Mouse (Mus musculus) thymus, postnatal 14 days (tissue): Measurements from ENCODE around the gene Cbx4.

Source experiments
- DNase-seq: peaks from one replicate; pipeline ENCODE4 v3.0.0; 2021

Cbx4 gene

DNA sequence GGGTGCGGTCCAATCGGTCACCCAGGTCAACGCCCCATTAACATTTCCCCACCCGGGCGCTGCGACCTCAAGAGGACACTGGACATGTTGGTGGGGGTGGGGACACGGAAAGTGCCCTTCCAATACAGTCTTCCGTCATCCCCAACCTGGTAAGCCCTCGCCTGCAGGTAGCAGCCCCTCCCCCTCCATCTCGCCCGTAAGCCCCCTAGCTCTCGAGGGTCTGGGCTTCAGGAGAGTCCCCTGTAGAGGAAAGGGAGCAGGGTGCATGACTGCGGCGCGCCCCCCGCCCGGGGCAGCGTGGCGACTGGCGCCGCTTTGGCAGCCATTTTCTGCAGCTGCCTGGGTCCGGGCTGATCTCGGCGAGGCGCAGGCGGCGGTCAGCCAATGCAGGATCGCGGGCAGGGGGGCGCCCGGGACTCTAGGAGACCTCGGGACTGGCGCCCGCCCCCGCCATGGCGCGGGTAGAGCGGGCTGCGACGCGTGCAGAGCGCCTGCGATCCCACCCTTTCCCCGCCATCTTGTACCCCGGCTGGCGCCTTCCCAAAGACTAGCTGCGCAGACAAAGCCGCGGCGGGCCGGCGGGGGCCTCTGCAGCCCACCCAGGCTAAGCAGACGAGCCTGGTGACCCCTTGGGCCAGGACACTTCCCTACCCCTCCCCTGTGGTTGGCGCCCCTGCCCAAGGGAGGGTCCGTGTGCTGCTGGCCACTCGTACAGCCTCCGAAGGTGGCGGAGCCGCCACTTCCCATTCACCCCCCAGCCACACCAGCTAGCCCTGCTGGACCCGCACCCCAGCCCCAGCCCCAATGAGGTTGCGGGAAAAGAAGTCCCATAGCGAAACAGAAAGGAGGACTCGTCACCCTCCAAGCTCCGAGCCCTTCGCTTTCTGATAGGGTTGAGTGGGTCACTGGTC is 29.5 kb downstream of the Cbx4 start:
- DNase-seq: peak; percentile 52

DNA sequence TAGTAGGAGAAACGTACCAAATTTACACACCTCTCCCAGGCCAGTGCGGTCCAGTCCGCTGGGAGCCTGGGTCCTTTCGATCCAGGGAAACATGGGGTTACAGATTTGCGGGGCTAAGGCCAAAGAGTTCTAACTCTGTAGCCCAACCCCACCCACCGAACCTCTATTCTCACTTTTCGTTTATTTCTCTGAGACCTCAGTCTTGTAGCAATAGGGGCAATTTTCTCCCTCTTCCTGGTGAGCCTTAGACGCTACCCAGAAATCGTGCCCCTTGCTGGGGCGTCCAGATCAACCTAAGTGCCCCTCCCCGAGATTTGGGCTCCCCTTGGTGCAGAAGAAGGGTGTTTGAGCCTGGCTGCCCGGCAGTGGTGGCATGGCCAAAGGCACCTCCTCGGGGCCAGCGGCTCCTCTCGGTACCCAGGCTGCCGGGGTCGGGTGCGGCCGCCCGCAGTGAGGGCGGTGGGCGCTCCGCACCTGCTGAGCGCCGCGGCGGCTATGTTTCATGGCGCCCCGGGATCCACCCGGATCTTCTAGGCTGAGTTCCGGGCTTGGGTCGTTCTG is 30.4 kb downstream of the Cbx4 start:
- peak; percentile 44 for DNase-seq

DNA sequence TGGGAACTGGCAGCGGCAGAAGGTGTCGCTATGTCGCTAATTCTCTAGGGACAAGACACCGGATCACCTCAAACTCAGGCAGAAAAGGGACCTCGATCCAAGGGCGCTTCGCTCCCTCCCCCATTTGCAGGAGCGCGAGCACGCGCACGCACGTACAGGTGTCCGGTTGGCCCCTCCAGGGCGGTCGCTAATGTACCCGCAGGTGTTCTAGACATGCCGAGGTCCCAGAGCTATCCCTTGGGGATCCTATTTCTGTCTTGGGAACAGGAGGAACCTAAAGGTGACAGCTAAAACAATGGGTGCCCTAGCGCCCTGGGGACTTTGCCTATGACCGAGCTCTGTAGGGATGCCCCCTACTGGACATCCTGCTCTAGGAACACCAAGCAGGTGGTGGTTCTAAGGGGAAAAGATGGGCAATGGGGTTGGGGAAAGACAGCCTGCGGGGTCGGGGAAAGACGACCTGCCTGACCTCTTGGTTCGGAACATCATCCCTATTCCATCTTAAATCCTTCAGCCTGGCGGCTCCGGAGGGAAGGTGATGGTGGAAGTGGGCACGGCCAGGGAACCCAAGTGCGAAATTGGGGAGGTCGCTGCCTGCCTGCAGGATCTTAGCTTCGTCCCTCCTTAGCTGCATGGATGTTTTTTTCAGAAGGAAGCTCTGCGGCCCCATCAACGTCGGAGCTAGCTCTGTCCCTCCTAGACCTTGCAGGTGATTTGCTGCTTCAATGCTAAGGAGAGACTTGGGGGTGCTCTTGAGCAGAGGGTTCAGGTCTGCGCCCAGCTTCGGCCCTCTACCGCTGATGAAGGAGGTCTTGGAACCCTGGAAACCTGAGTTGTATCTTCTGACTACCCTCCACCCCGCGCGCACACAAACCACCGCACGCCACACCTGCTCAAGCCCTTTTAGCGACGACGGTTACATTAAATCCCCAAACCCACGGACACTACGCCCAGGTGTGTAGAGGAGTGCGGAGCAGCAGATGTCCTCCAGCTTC is 31.4 kb downstream of the Cbx4 start:
- DNase-seq: peak; percentile 68

DNA sequence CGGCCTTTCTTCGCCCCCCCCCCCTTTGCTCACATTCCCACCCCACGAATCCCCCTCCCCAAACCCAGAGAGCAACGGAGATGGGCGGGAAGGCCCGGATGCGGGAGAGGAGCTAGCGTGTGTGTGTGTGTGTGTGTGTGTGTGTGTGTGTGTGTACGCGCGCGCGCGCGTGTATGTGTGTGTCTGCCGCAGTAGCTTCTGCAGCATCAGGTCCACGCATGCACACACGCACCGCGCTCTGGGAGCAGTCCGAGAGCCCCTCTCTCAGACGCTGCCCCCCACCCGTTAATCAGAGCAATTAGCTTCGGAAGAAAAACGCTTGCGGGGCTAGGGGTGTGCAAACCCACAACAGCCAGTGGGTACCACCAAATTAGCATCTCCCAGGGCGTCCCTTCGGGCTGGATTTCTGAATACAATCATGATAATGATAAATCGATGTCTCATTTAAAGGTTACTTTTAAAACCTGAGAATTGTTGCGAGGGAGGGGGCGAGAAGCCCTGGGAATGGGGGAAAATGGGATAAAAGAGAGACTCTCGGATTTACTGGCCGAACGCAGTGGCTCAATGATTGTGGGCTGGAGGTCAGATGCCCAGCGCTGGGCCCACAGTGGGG is 32.2 kb downstream of the Cbx4 start:
- DNase-seq: peak; percentile 46

DNA sequence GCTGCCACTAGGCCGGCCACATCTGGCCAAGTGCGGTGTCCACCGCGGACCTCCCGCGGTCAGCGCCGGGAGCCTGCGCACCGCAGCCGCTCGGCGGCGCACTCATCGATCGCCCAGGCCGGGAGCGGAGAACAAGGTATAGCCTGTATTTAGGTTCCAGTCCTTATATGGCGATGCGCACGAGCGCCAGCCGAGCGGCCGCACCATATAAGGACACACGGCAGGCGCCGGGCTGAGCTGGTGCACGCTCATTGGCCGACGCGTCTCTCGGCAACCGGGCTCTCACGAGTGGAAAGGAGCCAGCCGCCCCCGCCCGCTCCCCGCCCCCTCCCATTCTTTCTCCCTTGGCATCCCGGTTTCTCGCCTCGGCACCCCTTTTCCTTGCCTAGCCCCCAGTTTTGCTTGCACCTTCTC is 32.8 kb downstream of the Cbx4 start:
- DNase-seq: peak; percentile 90

DNA sequence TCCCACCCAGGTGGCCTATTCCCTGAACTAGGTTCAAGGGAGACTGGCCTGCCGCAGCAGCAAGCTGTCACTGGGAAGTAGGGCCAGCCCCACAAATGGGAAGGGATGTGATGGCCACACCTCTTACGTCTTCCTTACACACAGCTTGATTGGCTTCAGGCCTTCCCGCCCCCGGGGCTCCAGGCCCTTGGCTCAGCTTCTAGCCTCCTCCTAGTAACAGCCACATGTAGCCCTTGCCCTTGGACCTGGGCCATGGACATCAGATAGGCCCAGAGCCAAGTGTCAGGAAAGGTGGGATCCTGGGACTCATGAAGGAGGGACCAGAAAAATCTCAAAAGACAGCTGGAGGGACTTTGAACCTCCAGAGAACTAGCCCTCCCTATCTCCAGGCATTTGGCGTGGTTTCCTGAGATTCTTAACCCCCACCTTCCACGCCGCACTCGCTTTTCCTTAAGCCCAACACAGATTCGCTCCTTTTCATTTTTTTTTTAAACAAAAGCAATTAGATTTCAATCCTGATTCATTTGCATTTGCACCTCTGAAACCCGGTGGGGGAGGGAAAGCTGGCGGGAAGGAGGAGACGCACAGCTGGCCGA is 33.3 kb downstream of the Cbx4 start:
- DNase-seq: peak; percentile 40

DNA sequence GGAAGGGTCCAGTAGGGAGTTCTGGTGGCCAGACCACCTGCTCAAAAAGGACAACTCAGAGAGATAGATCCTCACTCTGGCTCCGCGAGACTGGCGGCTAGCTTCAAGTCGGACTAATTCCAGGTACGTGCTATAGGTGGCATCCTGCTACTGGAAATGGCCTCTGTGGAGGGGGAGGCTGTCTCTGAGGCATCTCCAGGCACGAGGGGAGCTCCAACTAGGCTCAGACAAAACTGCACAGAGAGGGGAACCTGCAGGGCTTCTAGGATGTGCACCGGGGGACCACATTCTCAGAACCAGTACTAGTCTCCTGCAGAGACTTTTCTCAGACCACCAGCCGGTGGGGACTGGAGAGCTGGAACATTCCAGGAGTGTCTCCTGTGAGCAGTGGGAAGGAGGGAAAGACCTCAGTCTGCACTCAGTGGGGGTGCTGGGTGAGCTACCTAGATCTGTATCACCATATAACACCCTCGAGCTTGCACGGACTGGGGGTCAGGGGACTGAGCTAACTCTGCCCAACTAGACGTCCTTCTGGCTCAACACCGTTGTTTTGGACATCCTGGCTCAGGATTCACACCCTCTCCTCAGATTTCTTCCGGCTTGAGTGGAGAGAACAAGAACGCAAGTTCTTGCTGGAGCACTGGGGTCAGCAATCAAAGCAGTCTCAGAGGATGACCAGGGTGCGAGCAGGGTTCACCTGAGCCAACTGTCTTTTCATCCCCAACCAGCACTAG is 33.9 kb downstream of the Cbx4 start:
- DNase-seq: peak; percentile 74

DNA sequence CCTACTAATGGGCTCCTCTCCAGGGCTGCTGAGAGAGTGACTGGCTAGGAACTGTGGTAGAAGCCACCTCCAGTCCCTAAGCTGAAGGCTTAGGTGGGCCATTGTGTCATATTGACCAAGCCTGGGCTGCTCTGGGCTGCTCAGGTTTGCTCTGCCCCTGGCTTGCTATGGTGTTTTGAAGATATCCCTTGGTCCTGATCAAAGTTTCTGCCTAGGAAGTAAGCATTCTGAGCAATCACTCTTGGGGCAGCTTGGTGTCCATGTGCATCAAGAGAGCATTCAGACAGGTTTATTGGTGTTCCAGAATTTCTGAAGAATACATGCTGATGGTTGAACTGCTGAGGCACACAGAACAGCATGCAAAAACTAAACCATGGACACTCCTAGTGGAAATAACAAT is 34.6 kb downstream of the Cbx4 start:
- no peak for DNase-seq

DNA sequence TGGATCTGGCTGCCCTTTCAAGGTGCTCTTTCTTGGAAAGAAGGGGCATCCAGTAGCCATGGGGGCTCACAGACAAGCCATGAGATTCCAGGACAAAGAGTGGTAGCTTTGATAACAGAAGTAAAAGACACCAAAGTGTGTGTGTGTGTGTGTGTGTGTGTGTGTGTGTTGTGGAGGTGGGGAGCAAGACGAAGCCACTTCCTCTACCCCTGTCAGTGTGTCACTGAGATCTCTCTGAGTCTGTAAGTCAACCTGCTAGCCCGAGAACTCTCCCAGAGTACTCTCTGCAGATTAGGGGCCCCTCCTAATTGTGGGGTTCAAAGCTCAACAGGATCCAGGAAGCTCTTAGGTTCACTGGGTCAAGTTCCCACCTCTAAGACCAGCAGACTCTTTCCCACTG is 35.7 kb downstream of the Cbx4 start:
- DNase-seq: no peak

DNA sequence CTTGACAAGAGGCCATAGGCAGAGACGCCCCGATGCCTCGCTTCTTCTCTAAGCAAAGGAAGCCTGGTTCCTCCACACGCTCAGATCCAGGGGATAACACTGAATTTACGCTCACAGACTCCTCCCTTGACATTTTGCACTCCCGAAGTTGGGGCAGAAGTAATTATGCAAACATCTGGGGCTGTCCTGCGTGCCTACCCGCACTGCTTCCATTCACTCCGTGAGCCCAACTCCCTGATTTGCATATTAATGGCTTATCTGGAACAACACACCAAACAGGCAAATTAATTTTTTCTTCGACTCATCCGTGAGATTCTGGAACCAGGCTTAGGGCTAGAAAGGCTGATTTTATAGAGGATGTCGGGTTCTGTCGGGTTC is 37.9 kb downstream of the Cbx4 start:
- DNase-seq: no peak

DNA sequence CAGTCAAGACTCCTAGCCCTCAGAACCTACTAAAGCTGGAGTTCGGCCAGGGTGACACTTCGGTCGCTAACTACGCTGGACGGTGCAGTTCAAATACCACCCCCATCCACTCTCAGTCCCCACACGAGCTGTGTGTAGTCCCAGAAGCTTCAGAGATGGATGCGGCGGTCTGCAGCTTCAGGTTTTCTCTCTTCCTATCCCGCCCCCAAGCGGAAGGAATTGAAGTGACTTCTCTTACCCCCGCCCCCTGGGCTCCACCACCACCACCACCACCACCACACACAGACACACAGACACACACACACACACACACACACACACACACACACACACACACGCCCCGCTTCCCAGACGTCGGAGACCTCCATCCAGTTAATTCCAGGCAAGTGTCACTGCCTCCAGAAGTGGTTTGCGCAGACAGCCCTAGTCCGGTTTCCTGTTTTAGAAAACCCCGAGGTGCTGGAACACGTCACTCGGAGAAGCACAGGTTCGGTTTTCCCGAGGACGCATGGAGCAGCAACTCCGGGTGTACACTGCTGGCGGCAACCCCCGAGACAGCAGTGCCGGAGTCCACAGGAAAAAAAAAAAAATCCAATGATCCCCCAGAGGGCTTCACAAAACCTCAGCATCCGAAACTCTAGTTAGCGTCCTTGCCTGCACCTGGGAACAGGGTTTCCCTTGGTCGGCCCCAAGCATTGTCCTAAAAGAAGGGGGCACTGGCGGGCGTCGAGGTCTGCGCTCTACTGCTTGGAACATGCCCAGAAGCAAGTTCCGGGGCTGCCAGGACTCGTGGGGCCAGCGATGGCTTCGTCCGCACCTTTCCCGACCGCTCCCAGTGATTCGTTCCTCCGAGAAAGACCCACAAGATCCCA is 38.5 kb downstream of the Cbx4 start:
- DNase-seq: peak; percentile 60

DNA sequence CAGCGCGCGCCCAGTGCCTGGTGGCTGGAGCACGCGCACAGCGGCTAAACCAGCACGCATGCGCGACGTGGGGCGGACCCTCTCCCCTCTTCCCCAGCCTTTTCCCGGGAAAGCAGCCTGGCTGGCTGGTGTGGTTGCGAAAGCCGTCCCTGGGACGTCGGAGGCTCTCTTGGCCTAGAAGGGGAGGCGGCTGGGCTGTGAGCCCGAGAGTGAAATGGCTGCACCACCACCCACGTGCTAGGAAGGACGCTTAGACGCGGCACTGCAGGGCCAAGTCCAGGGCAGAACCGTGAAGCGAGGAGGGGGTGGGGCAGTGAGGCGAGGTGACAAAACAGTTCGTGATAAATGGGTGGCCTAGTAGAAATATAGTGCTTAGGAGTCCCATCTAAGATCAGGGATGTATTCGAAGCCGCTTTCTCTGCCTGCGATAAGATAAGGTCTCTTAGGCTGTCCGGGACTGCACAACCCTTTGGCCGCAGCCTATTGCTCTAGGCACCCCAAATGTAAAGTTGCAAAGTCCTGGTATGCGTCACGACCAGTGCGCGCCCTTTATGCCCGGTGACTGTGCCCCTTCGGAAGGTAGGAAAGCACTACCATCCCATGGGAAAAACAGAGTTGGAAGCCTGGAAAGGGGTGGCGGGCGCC is 39.3 kb downstream of the Cbx4 start:
- DNase-seq: no peak

DNA sequence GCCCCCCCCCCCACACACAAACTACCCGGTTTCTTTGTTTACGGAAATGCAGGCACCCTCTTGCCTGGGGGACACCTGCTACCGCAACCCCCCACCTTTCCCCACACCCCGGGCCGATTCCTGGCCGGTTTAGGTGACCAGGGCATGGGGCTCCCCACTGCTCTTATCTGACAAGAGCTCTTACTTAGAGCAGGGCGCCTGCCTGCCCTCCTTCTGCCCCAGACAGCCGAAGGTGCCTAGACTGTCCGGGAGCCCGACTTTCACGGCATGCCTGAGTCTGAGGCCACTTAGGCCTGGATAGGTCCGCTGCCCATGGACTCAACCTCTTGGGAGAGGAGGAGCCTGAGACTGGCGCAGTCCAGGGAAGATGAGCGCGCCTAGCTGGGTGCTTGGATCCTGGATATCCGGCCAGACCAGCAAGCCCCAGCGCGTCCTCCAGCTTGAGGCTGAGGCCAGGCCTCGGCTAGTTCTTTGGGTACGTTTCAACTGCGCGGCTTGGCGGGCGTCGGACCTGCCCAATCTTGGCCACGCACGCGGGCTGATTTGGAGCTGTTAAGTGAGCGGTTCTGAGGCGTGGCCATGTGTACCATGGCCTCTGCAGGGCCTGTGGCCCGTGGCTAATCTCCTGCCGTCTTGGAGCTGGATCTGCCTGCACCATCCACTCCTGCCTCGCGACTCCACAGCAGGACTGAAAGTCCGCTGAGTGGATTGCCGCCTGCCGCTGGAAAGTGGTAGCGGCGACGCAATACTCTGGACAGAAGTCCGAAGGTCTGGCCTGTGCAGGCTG is 41.3 kb downstream of the Cbx4 start:
- DNase-seq: no peak

DNA sequence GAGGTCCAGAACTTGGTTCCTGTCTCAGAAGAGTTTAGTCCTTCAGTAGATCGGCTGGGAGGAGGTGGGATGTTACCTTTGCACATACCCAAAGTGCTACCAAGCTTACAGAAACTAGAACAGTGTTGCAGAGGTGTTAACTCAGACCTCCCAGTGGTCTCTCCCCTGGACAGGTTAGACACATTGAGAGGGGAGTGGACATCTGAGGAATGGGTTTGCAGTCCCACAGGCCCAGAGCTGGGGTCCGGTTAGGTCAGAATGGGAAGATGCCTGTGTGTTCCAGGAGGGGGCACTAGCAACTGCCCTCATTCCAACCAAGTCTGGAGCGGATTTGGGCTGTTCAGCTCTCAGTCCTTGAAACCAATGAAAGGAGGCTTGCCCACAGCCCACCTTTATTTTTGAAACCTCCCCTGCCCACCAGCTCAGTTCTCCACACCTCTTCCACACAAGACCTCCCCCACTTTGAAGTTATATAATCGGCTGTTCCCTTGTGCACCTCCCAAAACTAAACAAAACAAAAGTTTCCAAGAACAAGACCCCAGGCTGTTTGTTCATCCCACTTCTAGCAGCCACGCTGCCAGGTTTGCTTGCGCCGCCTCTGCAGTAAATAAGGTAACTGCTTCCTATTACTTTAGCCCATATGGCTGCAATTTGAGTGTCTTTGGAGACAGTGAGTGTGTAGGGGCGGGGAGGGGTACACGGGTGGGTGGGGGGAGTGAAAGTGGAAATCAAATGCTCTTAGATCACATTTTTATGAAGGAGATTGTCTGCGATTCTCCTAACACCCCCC is 42.1 kb downstream of the Cbx4 start:
- DNase-seq: peak; percentile 30

DNA sequence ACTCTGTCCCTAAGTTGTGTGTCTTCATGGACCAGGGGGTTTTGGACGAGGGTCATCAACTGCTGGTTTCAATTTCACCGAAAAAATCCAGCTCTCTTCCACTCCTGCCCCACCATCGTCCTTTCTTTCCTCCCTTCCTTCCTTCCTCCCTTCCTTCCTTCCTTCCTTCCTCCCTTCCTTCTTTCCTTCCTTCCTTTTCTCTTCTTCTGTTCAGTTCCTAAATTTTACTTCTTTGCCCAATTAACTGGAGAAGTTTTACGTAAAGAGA is 42.8 kb downstream of the Cbx4 start:
- DNase-seq: no peak

DNA sequence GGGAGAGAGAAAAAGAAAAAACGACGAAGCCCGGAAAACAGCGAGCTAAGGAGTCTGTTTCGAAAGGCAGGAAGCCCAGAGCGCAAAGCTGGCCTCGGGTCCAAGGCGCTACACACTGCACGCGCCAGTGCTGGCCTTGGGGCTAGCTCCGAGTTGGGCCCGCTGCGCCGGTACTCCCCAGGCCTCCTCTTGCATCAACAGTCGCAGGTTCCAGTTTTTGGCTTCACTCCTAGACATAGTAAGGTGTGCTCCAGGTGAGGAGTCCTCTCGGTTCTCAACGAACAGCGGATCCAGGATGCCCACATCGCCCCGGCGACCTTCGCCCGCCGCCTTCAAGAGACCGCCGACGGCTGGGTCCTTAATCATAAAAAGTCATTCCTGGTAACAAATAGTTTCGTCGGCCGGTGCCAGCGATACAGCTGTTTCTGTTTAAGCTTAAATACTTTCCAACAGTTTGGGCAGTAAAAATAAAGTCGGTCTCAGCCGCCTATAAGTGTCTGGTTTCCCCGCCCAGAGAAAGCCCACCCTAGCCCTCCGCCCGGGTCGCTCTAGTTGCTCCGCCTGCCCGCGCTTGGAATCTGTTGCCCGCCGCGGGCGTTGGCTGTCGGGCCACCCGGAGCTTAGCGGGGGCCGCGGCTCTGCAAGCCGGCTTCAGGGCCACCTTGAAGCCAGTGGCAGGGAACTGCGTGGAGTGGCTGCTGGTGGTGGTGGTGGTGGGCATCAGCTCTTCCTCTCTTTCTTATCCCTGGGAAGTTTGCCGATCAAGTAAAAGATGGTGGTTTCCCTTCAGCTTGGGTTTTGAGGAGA is 43.4 kb downstream of the Cbx4 start:
- DNase-seq: peak; percentile 13

DNA sequence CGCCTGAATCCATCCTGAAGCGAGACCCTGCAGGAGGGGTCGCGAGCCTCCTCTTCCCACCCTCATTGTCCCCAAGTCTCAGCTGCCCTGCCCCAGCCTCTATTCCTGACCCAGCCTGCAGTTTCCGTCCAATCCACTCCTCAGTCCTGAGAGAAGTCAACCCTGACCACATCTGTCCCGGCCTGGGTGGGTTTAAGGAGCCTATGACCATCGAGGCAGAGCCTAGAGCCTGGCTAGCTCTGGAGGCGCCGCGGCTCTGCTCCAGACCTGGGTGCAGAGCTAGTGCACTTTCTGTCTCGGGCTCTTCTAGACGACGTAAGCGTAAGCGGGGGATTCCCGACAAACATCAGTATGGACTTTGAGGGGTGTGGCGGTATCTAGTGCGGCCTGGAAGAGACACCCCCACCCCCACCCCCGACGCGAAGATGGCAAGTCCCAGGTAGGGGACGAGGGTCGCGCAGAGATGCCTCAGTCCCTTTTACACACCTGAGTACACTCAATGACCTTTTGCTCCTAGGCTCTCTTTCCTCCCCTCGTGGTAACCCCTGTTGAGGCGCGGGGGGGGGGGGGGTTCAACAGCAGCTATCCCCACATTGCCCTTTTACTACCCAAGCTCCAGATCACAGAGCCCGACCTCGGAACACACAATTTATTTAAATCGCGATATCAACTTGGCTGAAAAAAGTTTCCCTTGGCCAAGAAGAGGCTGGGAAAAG is 44.1 kb downstream of the Cbx4 start:
- no peak for DNase-seq
